Mouse (Mus musculus) right cerebral cortex, postnatal 14 days (tissue): ENCODE results near the gene Coro2b.

Source experiments
- DNase-seq: peaks from one replicate; pipeline ENCODE4 v3.0.0; 2022

The Coro2b gene

GRCm38 (mm10) chr9:62382519-62383084, 154.2 kb downstream of the Coro2b start:
- DNase-seq = no peak

DNA sequence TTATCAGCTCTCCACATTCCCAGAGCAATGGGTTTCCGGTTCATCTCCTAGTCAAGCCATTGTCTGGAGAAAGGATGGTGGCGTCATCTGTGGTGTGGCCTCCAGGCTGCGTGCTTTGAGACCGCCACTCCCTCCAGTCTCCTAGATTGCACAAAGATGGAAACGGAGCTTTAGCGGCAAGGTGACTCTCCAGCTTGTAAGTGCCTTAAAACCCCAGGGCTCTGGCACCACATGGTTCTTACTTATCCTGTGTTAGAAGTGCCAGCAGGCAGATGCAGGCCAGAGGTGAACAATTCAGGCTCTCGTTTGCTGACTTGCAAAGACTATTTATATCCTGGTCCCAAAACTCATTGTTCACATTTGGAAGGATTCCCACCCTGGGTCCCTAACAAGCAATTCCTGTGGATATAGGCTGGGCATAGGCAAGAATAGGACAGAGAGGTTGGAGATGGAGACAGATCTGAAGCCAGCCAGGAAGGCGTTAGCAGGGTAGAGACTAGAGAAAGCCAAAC, 155.4 kb downstream of the Coro2b start:
- DNase-seq = no peak

DNA sequence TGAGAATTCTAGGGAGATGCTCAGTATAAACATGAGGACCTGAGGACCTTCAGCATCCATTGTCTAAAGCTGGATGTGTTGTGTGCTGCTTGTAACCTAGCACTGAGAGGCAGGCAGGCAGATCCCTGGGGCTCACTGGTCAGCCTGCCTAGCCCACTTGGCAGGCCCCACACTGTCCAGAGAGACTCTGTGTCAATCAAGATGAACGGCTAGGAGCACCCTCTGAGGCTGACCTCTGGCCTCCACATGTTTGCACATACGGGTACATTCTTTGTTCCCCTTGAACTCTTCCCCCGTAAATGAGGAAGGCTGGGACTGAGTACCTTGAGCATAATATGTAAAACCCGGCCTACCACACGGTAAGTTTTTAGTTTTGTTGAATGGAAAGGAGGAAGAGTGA, 156.5 kb downstream of the Coro2b start:
- no peak for DNase-seq

GRCm38 (mm10) chr9:62377897-62378296, 158.9 kb downstream of the Coro2b start:
- DNase-seq = no peak

GRCm38 (mm10) chr9:62374276-62374675, 162.6 kb downstream of the Coro2b start:
- no peak for DNase-seq

DNA sequence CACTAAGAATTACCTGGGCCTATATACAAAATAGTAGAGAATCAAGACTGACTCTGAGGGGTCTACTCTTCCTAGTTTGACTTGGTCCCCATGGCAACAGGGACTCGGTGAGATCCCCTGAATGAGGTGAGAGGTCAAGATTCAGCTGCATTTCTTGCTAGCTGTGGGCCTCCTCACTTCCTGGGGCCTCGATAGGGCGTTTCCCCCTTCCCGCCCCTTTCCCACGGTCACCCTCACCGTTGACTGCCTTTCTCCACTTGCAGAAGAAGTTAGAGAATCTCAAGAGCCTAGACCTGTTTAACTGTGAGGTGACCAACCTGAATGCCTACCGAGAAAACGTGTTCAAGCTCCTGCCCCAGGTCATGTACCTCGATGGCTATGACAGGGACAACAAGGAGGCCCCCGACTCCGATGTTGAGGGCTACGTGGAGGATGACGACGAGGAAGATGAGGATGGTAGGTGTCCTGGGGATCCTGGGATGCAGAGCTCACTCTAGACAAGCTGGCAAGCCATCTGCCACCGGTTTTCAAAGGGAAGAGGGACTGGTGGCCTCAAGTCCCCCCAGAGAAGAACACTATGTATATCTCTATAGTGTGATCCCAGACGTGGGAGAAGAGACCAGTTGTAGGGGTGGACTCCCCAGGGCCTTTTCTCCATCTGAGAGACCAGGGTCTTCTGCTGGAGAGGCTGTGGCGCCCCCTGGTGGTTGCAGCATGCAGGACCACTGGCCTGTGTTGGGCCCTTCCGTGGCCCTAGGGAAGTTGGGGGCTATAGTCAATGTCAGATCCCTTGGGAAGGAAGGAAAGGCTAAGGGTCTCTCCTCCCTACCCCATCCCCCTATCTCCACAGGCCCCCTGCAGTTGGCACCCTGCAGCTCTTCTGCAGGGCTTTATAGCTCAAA, 163.4 kb downstream of the Coro2b start:
- peak; percentile 79 for DNase-seq

DNA sequence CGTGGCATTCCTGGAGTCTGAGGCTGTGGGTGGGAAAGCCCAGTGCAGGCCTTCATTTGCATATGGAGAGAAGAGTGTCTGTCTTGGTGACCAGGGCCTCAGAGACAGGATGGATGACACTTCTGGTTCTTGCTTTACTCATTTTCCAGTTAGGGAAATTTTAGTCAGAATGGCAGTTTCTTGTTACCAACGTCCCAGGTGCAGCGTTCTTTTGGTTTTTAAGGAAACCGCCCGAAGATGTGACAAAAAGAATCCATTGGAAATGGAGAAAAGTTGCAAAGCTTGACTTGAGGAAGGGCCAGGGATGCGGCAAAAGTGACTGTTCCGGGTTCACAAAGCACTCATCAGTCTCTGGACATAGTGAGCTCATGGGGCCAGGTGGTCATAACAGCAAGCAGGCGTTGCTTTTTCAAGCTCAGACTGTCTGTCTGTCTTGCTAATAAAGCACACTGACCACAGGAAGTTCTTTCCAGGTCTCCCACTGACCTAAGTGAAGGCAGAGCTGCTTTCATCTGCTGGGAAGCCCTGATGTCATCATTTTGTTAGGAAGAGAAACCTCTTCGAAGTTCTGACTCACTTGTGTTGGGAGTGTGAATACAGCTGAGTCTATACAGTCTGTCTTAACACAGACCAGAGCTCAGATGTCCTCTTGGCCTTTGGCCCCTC, 164.2 kb downstream of the Coro2b start:
- no peak for DNase-seq

- DNase-seq = no peak
Observed at GRCm38 (mm10) chr9:62371745-62372555, 164.9 kb downstream of the Coro2b start.

DNA sequence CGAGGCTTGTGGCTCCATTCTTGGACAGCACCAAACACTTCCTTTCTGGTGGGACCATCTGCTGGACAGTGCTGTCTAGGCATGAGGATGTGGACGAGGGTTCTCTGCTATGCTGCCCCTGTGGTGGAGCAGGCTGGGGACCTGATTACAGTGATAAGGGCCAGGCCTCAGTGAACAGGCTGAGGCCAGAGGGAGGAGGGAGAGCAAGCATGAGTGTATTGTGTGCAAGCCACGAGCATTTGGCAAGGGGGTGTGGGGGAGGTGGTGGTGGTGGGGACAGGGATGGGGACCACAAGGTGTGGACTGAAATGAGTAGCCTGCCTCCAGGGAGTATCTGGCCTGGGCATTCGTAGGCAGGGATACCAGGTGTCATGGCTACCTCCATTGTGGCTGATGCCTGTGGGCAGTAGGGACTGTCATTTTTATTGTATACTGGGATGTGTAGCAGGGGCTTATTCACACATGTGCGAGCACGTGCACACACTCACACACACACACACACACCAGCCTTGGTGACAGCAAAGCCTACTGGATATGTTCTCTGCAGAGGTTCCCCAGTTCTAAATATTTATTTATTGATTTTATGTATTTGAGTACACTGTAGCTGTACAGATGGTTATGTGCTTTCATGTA, 166.1 kb downstream of the Coro2b start:
- no peak for DNase-seq

DNA sequence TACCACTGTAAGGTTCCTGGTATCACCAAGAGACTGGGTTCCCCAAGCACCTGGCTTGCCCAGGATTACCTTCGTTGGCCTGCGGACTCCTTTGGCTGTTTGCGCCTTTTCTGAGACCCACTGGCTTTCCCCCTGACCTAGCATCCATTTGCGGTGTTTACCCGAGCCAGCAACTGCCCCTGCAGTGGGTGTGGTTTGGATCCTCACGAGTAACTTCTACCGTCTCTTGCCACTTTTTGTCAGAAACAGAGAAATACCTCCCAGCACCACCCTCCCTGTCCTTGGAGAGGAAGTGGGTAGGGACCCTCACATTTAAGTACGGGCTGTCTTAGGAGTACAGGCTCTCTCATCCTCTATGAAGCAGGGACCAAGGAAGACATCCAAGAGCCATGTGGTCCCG, 166.7 kb downstream of the Coro2b start:
- no peak for DNase-seq
